Mouse (Mus musculus) cortical plate, adult 2 months (tissue): ENCODE measurements around the gene Abcc12.

Experiments used
- CTCF ChIP-seq: fragments of 200-500 bp; IDR thresholded peaks from 2 replicates; pipeline ENCODE4 v1.5.1; 2011; ENCODE audit warnings: mild to moderate bottlenecking, control low read depth, low read length; ENCODE audit not compliant: insufficient read depth; ENCODE audit errors: extremely low read depth
- POLR2A ChIP-seq: fragments of 200-500 bp; IDR thresholded peaks from 2 replicates; pipeline ENCODE4 v1.6.1; 2011; ENCODE audit warnings: mild to moderate bottlenecking, low read length, control low read depth; ENCODE audit not compliant: insufficient read depth; ENCODE audit errors: extremely low read depth

DNA sequence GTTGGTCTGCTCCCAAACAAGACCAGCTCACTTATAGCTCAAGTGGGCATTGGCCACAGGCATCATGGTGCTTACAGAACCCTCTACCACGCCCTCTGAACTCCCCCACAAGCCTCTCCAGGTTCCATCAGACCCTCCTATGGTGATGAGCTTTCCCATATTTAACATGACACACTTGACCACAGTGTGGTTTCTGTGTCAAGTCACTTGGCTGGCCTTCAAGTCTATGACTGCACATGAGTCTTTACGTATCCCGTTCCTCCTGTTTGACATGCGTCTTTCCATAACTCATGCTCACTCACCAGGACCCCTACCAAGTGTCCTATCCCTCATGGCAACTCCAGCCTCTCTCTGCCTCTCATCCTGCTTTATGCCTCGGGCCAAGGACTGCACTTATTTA, 15.2 kb upstream of the Abcc12 start:
- TF ChIP-seq POLR2A (no peak), CTCF (no peak)
